Mouse (Mus musculus) cortical plate, adult 2 months (tissue): ENCODE measurements around the gene Fzr1.

Experiments
- CTCF ChIP-seq: fragments of 200-500 bp; IDR thresholded peaks from 2 replicates; pipeline ENCODE4 v1.5.1; 2011; ENCODE audit warnings: mild to moderate bottlenecking, control low read depth, low read length; ENCODE audit not compliant: insufficient read depth; ENCODE audit errors: extremely low read depth
- POLR2A ChIP-seq: fragments of 200-500 bp; IDR thresholded peaks from 2 replicates; pipeline ENCODE4 v1.6.1; 2011; ENCODE audit warnings: mild to moderate bottlenecking, low read length, control low read depth; ENCODE audit not compliant: insufficient read depth; ENCODE audit errors: extremely low read depth

DNA sequence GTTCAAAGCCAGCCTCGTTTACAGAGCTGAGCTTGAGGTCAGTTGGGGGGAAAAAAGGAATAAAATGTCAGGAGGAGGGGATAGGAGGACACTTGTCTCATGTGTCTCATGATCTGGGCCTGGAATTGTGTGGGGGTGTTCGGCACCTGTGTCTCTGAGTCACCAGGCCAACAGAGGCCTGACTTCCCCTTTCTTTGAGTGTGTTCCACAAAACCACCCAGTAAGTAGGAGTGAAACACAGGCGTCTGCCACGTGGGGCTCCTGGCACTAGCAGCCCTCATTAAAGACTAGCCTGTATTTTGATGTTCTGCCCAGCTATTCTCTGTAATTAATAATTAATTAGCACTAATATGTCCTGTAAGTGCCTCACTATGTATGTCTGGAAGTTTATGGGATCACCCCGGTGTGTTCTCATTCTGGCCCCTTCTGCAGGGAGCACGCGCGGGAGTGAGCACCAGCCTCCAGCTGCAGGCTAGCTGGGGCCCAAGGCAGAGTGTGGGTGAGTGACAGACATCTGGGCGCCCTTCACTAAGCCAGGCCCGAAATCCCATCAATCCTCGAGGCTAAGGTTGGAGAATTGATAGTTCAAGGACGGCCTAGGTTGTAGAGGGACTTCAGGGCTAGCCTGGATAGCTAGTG lies 21.8 kb downstream of the Fzr1 start:
- TF ChIP-seq POLR2A (no peak), CTCF (no peak)
